Mouse (Mus musculus) central nervous system, embryonic 11.5 days (tissue): ENCODE results near the gene Ifnz. TPM values are rescaled to one million over a fixed set of nuclear protein-coding genes. Genes with fewer than 3 reads are reported as not detected.

Source experiments
- polyA plus RNA-seq: library from polyadenylated mRNA; depleted of rRNA; stranded (reverse); fragments of >200 nt; gene quantifications from 2 replicates; pipeline ENCODE4 v1.2.3, GENCODE M21; 2012; rRNA removed

The Ifnz gene
- polyA plus RNA-seq = 0.05 and 0.10 TPM in 2 replicates

DNA sequence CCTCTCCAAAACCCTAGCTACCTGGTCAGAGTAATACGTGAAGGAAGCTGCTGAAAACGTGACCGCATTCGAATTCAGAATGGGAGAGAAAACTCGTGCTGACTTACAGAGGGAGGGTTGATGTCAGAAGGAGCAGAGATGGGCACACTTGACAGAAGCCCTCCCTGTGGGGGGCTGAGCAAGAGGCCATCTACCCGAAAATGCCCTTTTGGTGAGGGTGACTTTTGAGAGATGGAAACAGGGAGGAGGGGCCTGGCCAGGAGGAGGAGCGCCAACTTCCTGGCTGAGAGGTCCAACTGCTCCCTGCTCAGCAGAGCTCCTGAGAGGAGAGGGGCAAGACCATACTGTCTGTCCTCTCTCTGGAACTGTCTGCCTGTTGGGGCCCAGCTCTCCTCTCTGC is at the start of gene Ifnz:
Ifnz (plus strand) TSS at position 301 of the 400 bp plus-strand sequence.

DNA sequence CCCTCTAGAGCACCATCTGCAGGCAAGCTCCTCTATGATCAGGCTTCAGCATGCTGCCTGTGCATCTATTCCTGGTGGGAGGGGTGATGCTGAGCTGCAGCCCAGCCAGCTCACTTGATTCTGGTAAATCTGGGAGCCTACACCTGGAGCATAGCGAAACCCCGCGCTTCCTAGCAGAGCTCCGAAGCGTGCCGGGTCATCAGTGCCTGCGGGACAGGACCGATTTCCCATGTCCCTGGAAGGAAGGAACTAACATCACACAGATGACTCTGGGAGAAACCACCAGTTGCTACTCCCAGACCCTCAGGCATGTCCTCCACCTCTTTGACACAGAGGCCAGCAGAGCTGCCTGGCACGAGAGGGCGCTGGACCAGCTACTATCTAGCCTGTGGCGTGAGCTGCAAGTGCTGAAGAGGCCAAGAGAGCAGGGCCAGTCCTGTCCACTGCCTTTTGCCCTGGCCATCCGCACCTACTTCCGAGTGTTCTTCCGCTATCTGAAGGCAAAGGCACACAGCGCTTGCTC is 27.1 kb upstream of the Ifnz start, which contains the start of gene Gm13271:
Gm13271 (plus strand) TSS at position 51 of the 523 bp plus-strand sequence.

DNA sequence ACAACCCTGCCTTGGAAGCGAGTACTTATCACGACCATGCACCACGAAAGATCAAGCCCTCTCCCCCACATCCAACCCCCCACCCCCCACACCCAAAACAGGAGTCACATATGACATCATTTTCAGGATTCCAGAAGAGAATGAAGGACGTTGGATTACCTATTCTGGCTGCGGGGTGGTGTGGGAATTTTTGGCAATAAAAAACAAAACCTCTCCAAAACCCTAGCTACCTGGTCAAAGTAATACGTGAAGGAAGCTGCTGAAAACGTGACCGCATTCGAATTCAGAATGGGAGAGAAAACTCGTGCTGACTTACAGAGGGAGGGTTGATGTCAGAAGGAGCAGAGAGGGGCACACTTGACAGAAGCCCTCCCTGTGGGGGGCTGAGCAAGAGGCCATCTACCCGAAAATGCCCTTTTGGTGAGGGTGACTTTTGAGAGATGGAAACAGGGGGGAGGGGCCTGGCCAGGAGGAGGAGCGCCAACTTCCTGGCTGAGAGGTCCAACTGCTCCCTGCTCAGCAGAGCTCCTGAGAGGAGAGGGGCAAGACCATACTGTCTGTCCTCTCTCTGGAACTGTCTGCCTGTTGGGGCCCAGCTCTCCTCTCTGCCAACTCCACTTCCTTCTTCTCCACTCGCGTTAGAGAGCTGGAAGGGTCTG is 22.2 kb upstream of the Ifnz start, which contains the start of gene Gm13283:
Gm13283 (plus strand) TSS at position 510 of the 659 bp plus-strand sequence.

DNA sequence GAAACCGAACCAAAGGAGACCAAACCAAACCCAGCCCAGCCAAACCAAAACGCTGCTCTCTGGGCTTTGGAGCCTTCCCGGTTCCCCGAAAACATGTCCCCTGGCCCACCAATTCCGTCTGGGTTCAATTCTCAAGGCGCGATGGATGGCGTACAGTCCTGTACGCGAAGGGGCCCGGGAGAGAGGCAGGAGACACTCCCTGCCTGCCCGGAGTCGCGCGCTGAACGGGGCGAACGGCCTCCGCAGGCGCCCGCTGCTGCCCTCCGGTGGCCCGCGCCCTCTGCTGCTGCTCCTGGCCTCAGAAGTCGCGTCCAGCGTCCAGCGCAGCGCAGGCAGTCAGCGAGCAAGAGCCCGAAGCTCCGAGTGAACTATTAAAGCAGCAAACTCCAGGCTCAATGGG is 8.4 kb upstream of the Ifnz start, which contains the start of gene Gm13290:
Gm13290 (plus strand) TSS at position 301 of the 400 bp plus-strand sequence.

DNA sequence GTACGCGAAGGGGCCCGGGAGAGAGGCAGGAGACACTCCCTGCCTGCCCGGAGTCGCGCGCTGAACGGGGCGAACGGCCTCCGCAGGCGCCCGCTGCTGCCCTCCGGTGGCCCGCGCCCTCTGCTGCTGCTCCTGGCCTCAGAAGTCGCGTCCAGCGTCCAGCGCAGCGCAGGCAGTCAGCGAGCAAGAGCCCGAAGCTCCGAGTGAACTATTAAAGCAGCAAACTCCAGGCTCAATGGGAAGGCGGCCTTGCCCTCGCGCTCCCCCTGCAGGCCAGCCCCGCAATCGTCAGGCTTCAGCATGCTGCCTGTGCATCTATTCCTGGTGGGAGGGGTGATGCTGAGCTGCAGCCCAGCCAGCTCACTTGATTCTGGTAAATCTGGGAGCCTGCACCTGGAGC is 5.3 kb upstream of the Ifnz start, which contains the start of gene Gm13289:
Gm13289 (plus strand) TSS at position 301 of the 400 bp plus-strand sequence.

DNA sequence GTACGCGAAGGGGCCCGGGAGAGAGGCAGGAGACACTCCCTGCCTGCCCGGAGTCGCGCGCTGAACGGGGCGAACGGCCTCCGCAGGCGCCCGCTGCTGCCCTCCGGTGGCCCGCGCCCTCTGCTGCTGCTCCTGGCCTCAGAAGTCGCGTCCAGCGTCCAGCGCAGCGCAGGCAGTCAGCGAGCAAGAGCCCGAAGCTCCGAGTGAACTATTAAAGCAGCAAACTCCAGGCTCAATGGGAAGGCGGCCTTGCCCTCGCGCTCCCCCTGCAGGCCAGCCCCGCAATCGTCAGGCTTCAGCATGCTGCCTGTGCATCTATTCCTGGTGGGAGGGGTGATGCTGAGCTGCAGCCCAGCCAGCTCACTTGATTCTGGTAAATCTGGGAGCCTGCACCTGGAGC is 2.4 kb upstream of the Ifnz start, which contains the start of gene Gm13272:
Gm13272 (plus strand) TSS at position 301 of the 400 bp plus-strand sequence.

DNA sequence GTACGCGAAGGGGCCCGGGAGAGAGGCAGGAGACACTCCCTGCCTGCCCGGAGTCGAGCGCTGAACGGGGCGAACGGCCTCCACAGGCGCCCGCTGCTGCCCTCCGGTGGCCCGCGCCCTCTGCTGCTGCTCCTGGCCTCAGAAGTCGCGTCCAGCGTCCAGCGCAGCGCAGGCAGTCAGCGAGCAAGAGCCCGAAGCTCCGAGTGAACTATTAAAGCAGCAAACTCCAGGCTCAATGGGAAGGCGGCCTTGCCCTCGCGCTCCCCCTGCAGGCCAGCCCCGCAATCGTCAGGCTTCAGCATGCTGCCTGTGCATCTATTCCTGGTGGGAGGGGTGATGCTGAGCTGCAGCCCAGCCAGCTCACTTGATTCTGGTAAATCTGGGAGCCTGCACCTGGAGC is 3.5 kb downstream of the Ifnz start, which contains the start of gene Gm13276:
Gm13276 (plus strand) TSS at position 301 of the 400 bp plus-strand sequence.

DNA sequence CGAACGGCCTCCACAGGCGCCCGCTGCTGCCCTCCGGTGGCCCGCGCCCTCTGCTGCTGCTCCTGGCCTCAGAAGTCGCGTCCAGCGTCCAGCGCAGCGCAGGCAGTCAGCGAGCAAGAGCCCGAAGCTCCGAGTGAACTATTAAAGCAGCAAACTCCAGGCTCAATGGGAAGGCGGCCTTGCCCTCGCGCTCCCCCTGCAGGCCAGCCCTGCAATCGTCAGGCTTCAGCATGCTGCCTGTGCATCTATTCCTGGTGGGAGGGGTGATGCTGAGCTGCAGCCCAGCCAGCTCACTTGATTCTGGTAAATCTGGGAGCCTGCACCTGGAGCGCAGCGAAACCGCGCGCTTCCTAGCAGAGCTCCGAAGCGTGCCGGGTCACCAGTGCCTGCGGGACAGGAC is 6.5 kb downstream of the Ifnz start, which contains the start of gene Gm13277:
Gm13277 (plus strand) TSS at position 231 of the 400 bp plus-strand sequence.

DNA sequence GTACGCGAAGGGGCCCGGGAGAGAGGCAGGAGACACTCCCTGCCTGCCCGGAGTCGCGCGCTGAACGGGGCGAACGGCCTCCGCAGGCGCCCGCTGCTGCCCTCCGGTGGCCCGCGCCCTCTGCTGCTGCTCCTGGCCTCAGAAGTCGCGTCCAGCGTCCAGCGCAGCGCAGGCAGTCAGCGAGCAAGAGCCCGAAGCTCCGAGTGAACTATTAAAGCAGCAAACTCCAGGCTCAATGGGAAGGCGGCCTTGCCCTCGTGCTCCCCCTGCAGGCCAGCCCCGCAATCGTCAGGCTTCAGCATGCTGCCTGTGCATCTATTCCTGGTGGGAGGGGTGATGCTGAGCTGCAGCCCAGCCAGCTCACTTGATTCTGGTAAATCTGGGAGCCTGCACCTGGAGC is 9.3 kb downstream of the Ifnz start, which contains the start of gene Gm13278:
Gm13278 (plus strand) TSS at position 301 of the 400 bp plus-strand sequence.

DNA sequence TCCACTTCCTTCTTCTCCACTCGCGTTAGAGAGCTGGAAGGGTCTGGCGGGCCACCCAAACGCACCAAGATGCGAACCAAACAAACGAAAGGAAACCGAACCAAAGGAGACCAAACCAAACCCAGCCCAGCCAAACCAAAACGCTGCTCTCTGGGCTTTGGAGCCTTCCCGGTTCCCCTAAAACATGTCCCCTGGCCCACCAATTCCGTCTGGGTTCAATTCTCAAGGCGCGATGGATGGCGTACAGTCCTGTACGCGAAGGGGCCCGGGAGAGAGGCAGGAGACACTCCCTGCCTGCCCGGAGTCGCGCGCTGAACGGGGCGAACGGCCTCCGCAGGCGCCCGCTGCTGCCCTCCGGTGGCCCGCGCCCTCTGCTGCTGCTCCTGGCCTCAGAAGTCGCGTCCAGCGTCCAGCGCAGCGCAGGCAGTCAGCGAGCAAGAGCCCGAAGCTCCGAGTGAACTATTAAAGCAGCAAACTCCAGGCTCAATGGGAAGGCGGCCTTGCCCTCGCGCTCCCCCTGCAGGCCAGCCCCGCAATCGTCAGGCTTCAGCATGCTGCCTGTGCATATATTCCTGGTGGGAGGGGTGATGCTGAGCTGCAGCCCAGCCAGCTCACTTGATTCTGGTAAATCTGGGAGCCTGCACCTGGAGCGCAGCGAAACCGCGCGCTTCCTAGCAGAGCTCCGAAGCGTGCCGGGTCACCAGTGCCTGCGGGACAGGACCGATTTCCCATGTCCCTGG is 12.2 kb downstream of the Ifnz start, which contains the start of gene Gm13275:
Gm13275 (plus strand) TSS at position 552 of the 740 bp plus-strand sequence.

DNA sequence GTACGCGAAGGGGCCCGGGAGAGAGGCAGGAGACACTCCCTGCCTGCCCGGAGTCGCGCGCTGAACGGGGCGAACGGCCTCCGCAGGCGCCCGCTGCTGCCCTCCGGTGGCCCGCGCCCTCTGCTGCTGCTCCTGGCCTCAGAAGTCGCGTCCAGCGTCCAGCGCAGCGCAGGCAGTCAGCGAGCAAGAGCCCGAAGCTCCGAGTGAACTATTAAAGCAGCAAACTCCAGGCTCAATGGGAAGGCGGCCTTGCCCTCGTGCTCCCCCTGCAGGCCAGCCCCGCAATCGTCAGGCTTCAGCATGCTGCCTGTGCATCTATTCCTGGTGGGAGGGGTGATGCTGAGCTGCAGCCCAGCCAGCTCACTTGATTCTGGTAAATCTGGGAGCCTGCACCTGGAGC is 15.2 kb downstream of the Ifnz start, which contains the start of gene Gm13279:
Gm13279 (plus strand) TSS at position 301 of the 400 bp plus-strand sequence.

DNA sequence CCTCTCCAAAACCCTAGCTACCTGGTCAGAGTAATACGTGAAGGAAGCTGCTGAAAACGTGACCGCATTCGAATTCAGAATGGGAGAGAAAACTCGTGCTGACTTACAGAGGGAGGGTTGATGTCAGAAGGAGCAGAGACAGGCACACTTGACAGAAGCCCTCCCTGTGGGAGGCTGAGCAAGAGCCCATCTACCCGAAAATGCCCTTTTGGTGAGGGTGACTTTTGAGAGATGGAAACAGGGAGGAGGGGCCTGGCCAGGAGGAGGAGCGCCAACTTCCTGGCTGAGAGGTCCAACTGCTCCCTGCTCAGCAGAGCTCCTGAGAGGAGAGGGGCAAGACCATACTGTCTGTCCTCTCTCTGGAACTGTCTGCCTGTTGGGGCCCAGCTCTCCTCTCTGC is 17.4 kb downstream of the Ifnz start, which contains the start of gene Gm13285:
Gm13285 (plus strand) TSS at position 301 of the 400 bp plus-strand sequence.

DNA sequence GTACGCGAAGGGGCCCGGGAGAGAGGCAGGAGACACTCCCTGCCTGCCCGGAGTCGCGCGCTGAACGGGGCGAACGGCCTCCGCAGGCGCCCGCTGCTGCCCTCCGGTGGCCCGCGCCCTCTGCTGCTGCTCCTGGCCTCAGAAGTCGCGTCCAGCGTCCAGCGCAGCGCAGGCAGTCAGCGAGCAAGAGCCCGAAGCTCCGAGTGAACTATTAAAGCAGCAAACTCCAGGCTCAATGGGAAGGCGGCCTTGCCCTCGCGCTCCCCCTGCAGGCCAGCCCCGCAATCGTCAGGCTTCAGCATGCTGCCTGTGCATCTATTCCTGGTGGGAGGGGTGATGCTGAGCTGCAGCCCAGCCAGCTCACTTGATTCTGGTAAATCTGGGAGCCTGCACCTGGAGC is 21.0 kb downstream of the Ifnz start, which contains the start of gene Gm13287:
Gm13287 (plus strand) TSS at position 301 of the 400 bp plus-strand sequence.

DNA sequence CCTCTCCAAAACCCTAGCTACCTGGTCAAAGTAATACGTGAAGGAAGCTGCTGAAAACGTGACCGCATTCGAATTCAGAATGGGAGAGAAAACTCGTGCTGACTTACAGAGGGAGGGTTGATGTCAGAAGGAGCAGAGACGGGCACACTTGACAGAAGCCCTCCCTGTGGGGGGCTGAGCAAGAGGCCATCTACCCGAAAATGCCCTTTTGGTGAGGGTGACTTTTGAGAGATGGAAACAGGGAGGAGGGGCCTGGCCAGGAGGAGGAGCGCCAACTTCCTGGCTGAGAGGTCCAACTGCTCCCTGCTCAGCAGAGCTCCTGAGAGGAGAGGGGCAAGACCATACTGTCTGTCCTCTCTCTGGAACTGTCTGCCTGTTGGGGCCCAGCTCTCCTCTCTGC is 23.3 kb downstream of the Ifnz start, which contains the start of gene Gm13288:
Gm13288 (plus strand) TSS at position 301 of the 400 bp plus-strand sequence.

DNA sequence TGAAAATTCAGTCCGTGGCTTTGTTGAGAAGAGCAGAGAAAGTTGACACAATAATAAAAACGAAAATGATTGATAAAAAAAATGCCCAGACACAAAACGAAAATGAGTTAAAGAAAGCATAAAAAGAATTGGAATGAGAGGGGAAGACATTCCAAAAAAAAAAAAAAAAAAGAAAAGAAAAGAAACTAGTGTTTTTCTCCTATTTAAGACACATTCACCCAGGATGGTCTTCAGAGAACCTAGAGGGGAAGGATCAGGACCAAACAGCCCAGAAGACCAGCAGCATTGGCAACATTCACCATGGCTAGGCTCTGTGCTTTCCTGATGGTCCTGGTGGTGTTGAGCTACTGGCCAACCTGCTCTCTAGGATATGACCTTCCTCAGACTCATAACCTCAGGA is 34.0 kb downstream of the Ifnz start, which contains the start of gene Ifna7:
Ifna7 (plus strand) TSS at position 301 of the 400 bp plus-strand sequence.

DNA sequence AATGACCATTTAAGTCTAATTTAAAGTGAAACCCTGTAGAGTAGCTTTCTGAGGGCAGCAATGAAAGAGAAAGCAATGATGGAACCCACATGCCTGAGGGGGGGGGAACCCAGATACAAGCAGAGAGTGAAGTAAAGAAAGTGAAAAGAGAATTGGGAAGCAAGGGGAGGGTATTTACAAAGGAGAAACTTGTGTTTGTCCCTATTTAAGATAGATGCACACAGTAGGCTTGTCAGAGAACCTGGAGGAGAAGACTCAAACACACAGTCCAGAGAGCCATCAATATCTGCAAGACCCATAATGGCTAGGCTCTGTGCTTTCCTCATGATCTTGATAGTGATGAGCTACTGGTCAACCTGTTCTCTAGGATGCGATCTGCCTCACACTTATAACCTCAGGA is 37.7 kb downstream of the Ifnz start, which contains the start of gene Ifna11:
Ifna11 (plus strand) TSS at position 301 of the 400 bp plus-strand sequence.

DNA sequence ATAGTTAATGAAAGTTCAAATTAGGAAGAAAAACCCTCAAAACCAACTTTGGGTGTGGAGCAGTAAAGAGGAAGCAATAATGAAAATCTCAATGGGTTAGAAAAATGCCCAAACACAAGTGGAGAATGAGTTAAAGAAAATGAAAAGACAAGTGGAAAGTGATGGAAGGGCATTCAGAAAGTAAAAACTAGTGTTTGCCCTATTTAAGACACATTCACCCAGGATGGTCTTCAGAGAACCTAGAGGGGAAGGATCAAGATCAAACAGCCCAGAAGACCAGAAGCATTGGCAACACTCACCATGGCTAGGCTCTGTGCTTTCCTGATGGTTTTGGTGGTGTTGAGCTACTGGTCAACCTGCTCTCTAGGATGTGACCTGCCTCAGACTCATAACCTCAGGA is 45.2 kb downstream of the Ifnz start, which contains the start of gene Ifna6:
Ifna6 (plus strand) TSS at position 301 of the 400 bp plus-strand sequence.

Other genes with a start within 250 kb of the Ifnz start
- not detected in 2 replicates for gene Ifna15, start 223.9 kb upstream of the Ifnz start, polyA plus RNA-seq
- gene Ifna14, start 210.3 kb upstream of the Ifnz start, polyA plus RNA-seq = not detected in 2 replicates
- not detected in 2 replicates for gene Ifna9, start 189.7 kb upstream of the Ifnz start, polyA plus RNA-seq
- gene Ifna12, start 178.8 kb upstream of the Ifnz start, polyA plus RNA-seq = not detected in 2 replicates
- gene C87499, start 147.7 kb upstream of the Ifnz start, polyA plus RNA-seq = not detected in 2 replicates
- gene Ifna13, start 137.7 kb upstream of the Ifnz start, polyA plus RNA-seq = not detected in 2 replicates
- not detected in 2 replicates for gene Ifna16, start 105.2 kb upstream of the Ifnz start, polyA plus RNA-seq
- not detected in 2 replicates for gene Ifna2, start 98.2 kb upstream of the Ifnz start, polyA plus RNA-seq
- 0.06 TPM in 2 replicates for gene Ifnab, start 90.8 kb upstream of the Ifnz start, polyA plus RNA-seq
- gene Gm26566, start 60.3 kb upstream of the Ifnz start, polyA plus RNA-seq = 0.11 and 0.25 TPM in 2 replicates
- gene Klhl9, start 59.7 kb upstream of the Ifnz start, polyA plus RNA-seq = 46.1 and 65.0 TPM in 2 replicates
- not detected in 2 replicates for gene Gm13271, start 27.3 kb upstream of the Ifnz start, polyA plus RNA-seq
- 0.05 and 0.10 TPM in 2 replicates for gene Gm13283, start 22.0 kb upstream of the Ifnz start, polyA plus RNA-seq
- not detected in 2 replicates for gene Gm13290, start 8.3 kb upstream of the Ifnz start, polyA plus RNA-seq
- gene Gm13289, start 5.2 kb upstream of the Ifnz start, polyA plus RNA-seq = not detected in 2 replicates
- gene Gm13272, start 2.3 kb upstream of the Ifnz start, polyA plus RNA-seq = not detected in 2 replicates
- gene Gm13276, start 3.6 kb downstream of the Ifnz start, polyA plus RNA-seq = not detected in 2 replicates
- gene Gm13277, start 6.5 kb downstream of the Ifnz start, polyA plus RNA-seq = not detected in 2 replicates
- gene Gm13278, start 9.4 kb downstream of the Ifnz start, polyA plus RNA-seq = not detected in 2 replicates
- 0.12 TPM in 1 of 2 replicates, not detected in the other for gene Gm13275, start 12.4 kb downstream of the Ifnz start, polyA plus RNA-seq
- not detected in 2 replicates for gene Gm13279, start 15.3 kb downstream of the Ifnz start, polyA plus RNA-seq
- gene Gm13285, start 17.5 kb downstream of the Ifnz start, polyA plus RNA-seq = not detected in 2 replicates
- 0.12 TPM in 1 of 2 replicates, not detected in the other for gene Gm13287, start 21.1 kb downstream of the Ifnz start, polyA plus RNA-seq
- 0.01 and 0.02 TPM in 2 replicates for gene Gm13288, start 23.4 kb downstream of the Ifnz start, polyA plus RNA-seq
- not detected in 2 replicates for gene Ifna7, start 34.1 kb downstream of the Ifnz start, polyA plus RNA-seq
- not detected in 2 replicates for gene Ifna11, start 37.8 kb downstream of the Ifnz start, polyA plus RNA-seq
- gene Ifna6, start 45.3 kb downstream of the Ifnz start, polyA plus RNA-seq = not detected in 2 replicates
- not detected in 2 replicates for gene Ifna5, start 53.4 kb downstream of the Ifnz start, polyA plus RNA-seq
- not detected in 2 replicates for gene Ifna4, start 59.7 kb downstream of the Ifnz start, polyA plus RNA-seq
- not detected in 2 replicates for gene Ifna1, start 68.0 kb downstream of the Ifnz start, polyA plus RNA-seq
- gene Ifne, start 98.1 kb downstream of the Ifnz start, polyA plus RNA-seq = not detected in 2 replicates